Mouse (Mus musculus) liver, embryonic 11.5 days (tissue): Measurements from ENCODE around the gene Slc23a4. TPM values are rescaled to one million over a fixed set of nuclear protein-coding genes. Genes with fewer than 3 reads are reported as not detected.

ENCODE experiments used
- ATAC-seq: fragments of 200-750 bp; cut with Nextera tagmentation; replicated peaks from 2 replicates; pipeline ENCODE4 v1.8.0; 2017; ENCODE audit warnings: moderate number of reproducible peaks, mild to moderate bottlenecking, moderate TSS enrichment, moderate library complexity; ENCODE audit not compliant: low FRiP score
- DNase-seq: peaks from one replicate; pipeline ENCODE4 v3.0.0-alpha.2; 2017; ENCODE audit warnings: low spot score
- H3K27ac ChIP-seq: fragments of 300-500 bp; sonication (generic); 2 replicates; pipeline ENCODE4 v1.5.1; 2014; ENCODE audit warnings: mild to moderate bottlenecking, low read depth, low read length, control low read depth
- H3K27me3 ChIP-seq: fragments of 300-500 bp; sonication (generic); replicated peaks from 2 replicates; pipeline ENCODE4 v1.6.1; 2014; ENCODE audit warnings: low read length, mixed read lengths; ENCODE audit not compliant: control insufficient read depth, insufficient read depth
- H3K36me3 ChIP-seq: fragments of 300-500 bp; sonication (generic); 2 replicates; pipeline ENCODE4 v1.6.1; 2014; ENCODE audit warnings: mild to moderate bottlenecking, low read length, moderate library complexity, mixed read lengths; ENCODE audit not compliant: control insufficient read depth, insufficient read depth
- H3K4me1 ChIP-seq: fragments of 300-500 bp; sonication (generic); replicated peaks from 2 replicates; pipeline ENCODE4 v1.6.1; 2014; ENCODE audit warnings: low read length, mixed read lengths; ENCODE audit not compliant: control insufficient read depth, insufficient read depth
- H3K4me2 ChIP-seq: fragments of 300-500 bp; sonication (generic); 2 replicates; pipeline ENCODE4 v1.6.1; 2014; ENCODE audit warnings: mild to moderate bottlenecking, control low read depth, moderate library complexity
- H3K4me3 ChIP-seq: fragments of 300-500 bp; sonication (generic); 2 replicates; pipeline ENCODE4 v1.5.1; 2014; ENCODE audit warnings: low read depth, low read length, control low read depth
- H3K9ac ChIP-seq: fragments of 300-500 bp; sonication (generic); 2 replicates; pipeline ENCODE4 v1.6.1; 2014; ENCODE audit warnings: low read depth, low read length, control low read depth
- H3K9me3 ChIP-seq: fragments of 300-500 bp; sonication (generic); 2 replicates; pipeline ENCODE4 v1.6.1; 2016; ENCODE audit warnings: low read length, inconsistent platforms, mixed read lengths; ENCODE audit not compliant: control insufficient read depth
- whole genome bisulfite sequencing: fragments of 180-500 bp; shearing (Covaris S2); extraction: QIAGEN DNeasy Blood & Tissue Kit; methylation state at CpG from one replicate; pipeline ENCODE4 v1.1.7; 2014; 5-methylcytosine and 5-hydroxymethylcytosine counted together
- polyA plus RNA-seq: library from polyadenylated mRNA; unstranded; fragments of >200 nt; fragmentation: Nextera tagmentation; extraction: Ambion mirVana; gene quantifications from 2 replicates; pipeline ENCODE4 v1.2.1, GENCODE M21; 2014

Slc23a4 gene
- polyA plus RNA-seq: 0.71 and 0.86 TPM in 2 replicates

DNA sequence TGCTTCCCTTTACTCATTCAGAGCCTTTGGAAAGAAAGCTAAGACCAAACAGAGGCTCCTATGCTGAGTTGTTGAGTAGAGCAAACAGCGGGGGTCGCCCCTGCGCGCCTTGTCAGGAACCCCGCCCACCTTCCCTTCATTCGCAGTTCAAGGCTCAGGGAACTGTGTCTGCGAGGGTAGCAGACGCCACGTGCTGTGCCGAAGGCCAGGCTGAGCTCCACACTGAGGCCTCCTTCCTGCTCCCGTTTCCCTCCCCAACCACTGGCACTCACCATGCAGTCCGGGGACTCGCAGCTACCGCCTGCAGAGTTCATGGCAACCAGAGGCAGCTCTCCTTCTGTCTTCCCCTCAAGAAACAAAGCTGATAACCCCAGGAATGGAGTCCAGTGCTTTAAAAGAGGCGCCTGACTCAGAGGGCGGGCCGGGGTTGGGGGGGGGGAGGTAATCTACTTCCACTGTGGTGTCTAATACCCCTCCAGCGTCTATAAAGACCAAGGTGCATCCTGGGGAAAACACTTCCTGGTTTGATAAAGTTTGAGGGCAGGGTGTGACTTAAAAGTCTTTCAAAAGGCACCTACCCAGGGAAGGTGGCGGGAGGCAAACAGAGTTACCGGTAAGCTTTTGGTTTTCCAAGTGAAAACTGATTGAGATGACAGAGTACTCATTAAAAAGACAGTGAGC, at the start of gene Slc23a4:
TSS of gene Slc23a4 (minus strand) at position 324 of the 681 bp plus-strand sequence.
- Histone ChIP-seq H3K4me3 (peak within 1 kb of the TSS; percentile 2), H3K36me3 (no peaks in the 10 kb centered on the region), H3K4me2 (peak within 1 kb of the TSS; percentile 48), H3K9ac (peak within 1 kb of the TSS; percentile 40), H3K9me3 (no peaks in the 10 kb centered on the region), H3K27ac (no peak within 1 kb of the TSS), H3K4me1 (peaks cover 9% of the 10 kb centered on the region), H3K27me3 (no peaks in the 10 kb centered on the region)
- WGBS: 12% methylated on average over 20 of the region's 20 CpGs
- ATAC-seq (peak; percentile 49), DNase-seq (no peak)

DNA sequence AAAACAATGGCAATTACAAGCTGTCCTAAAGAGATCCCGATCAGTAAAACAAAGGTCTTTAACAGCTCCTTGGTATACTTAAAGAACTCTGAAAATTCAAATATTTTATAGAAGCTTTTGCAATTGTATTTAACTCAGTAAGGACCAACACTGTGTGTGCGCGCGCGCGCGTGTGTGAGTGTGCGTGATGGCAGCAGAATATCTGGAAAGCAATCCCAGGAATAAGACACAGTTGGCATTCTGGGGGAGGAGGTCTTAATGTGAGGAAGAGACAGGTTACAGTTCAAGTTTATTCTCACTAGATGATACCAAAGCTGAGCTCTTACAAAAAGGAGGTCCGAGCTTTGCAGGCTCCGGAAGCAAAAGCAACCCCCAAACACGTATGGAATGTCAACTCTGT, 45.1 kb upstream of the Slc23a4 start:
- 92% methylated on average over 11 of the region's 11 CpGs for WGBS
- H3K36me3 ChIP-seq: no peaks in the 10 kb centered on the region
- no peaks in the 10 kb centered on the region for H3K9me3 ChIP-seq
- DNase-seq (no peak), ATAC-seq (no peak)
- H3K4me2 ChIP-seq: no peak overlapping the region
- H3K27me3 ChIP-seq: no peaks in the 10 kb centered on the region
- peaks cover 4% of the 10 kb centered on the region; the same call in 1 of the 2 replicates for H3K4me1 ChIP-seq
- no peak overlapping the region for H3K27ac ChIP-seq
- no peak overlapping the region for H3K4me3 ChIP-seq
- no peak overlapping the region for H3K9ac ChIP-seq

DNA sequence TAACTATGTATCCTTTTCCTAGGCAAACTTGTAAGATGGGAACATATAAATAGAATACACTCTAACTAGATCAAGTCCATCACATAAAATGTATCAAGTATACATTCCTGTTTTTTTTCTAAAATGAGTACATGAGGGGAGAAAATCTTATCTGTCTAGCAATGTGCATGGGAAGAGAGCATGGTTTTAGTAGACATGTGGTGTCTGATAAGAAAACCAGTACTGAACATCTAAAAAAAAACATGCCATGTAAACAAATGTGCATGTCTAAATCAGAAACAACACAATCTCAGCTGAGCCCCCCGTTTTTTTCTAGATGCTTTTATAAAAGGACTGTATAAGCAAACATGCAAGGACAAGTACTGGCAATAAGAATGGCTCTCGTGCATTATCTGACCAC, 44.5 kb upstream of the Slc23a4 start:
- ATAC-seq: no peak
- no peak for DNase-seq

DNA sequence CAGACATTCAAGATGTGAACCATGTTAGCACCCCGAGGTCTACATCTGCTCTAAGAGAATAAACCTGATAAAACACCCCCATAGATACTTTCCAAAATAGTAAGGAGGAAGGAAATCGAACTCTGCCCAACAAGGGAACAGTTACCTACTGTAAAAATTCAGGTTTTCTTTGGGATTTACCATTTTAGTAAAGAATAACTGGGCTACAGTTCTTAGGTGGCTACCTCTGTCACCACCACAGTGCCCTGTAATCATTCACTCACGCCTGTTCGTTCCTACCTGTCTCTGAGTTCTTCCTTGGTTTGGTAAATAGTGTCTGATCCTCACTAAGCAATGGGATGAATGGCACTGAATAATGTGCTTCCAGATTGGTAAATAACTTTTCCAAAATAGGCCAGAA, 42.6 kb upstream of the Slc23a4 start:
- no peaks in the 10 kb centered on the region for H3K36me3 ChIP-seq
- ATAC-seq (no peak), DNase-seq (no peak)
- H3K9ac ChIP-seq: no peak overlapping the region
- H3K27ac ChIP-seq: no peak overlapping the region
- no peak overlapping the region for H3K4me2 ChIP-seq
- no peak overlapping the region for H3K4me3 ChIP-seq
- no peaks in the 10 kb centered on the region for H3K9me3 ChIP-seq
- H3K4me1 ChIP-seq: peaks cover 4% of the 10 kb centered on the region; the same call in 1 of the 2 replicates
- H3K27me3 ChIP-seq: no peaks in the 10 kb centered on the region
- WGBS: 94% methylated on average over 4 of the region's 4 CpGs

More for the DNA sequence above, 44.5 kb upstream of the Slc23a4 start:
- Histone ChIP-seq H3K4me2 (no peak overlapping the region), H3K27ac (no peak overlapping the region), H3K4me3 (no peak overlapping the region), H3K36me3 (no peaks in the 10 kb centered on the region), H3K9ac (no peak overlapping the region), H3K9me3 (no peaks in the 10 kb centered on the region), H3K4me1 (peaks cover 4% of the 10 kb centered on the region; the same call in 1 of the 2 replicates), H3K27me3 (no peaks in the 10 kb centered on the region)
- WGBS: 52% methylated on average over 2 of the region's 2 CpGs

DNA sequence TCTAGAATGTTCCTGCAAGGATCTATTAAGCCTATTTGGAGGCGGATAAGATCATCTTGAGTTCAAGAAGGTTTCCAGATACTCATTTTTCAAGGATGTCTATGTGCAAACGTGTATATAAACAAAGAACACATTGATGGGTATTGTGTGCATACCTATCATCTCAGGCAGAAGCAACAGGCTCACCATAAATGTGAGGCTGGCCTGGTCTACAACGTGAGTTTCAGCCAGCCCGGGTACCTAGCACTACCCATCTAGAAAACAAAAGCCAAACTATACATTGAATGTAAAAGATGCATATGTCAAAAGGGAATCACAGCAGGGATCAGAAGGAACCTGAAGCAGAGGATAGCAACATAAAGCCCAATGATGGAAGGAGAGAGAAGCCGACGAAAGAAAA, 42.0 kb upstream of the Slc23a4 start:
- 87% methylated on average over 6 of the region's 6 CpGs for WGBS
- no peaks in the 10 kb centered on the region for H3K36me3 ChIP-seq
- H3K4me1 ChIP-seq: peaks cover 4% of the 10 kb centered on the region
- H3K27ac ChIP-seq: no peak overlapping the region
- H3K9ac ChIP-seq: no peak overlapping the region
- no peak for DNase-seq
- no peak for ATAC-seq
- no peaks in the 10 kb centered on the region for H3K27me3 ChIP-seq
- no peaks in the 10 kb centered on the region for H3K9me3 ChIP-seq
- no peak overlapping the region for H3K4me3 ChIP-seq
- no peak overlapping the region for H3K4me2 ChIP-seq

DNA sequence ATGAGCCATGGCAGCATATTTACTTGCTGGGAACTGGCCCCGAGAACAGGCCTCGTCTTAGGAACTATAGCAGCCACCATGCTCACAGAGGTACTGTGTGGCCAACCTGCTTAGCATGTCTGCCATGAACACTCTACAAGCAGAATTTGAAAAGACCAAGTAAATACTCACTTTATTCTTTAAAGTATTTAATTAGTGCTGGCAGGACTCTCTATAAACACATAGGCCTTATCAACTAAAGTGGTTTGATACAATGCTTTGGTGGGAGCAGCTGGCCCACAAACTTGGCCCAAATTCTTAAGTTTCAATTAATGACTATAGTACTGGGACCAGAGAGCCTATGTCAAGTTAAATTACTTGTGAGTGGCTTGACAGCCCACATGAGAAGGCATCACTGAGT, 39.8 kb upstream of the Slc23a4 start:
- 90% methylated on average over 2 of the region's 2 CpGs for WGBS
- ATAC-seq: no peak
- no peak overlapping the region for H3K4me3 ChIP-seq
- no peaks in the 10 kb centered on the region; the same call in 1 of the 2 replicates for H3K36me3 ChIP-seq
- H3K4me2 ChIP-seq: no peak overlapping the region
- DNase-seq: no peak
- H3K9ac ChIP-seq: no peak overlapping the region
- H3K9me3 ChIP-seq: no peaks in the 10 kb centered on the region
- H3K27me3 ChIP-seq: no peaks in the 10 kb centered on the region
- H3K27ac ChIP-seq: no peak overlapping the region
- peaks cover 3% of the 10 kb centered on the region for H3K4me1 ChIP-seq

DNA sequence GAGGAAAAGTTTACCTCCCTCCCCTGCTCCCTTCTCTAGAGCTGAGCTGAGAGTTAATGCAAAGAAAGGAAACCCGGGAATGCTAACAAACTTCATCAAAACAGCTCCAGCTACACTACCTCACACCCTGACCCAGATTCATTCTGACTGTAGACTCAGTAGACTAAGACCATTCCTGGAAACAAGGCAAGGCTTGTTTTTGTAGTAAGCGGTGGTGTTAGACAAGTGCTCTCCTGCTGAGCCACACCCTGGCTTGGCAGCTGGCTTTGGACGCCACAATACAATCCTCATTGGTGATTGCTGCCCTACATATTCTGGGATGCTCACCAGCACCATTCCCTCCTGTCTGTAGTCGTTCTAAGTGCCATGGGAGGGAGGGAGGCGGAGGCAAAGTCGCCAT, 39.1 kb upstream of the Slc23a4 start:
- no peaks in the 10 kb centered on the region; the same call in 1 of the 2 replicates for H3K4me1 ChIP-seq
- H3K36me3 ChIP-seq: peaks cover 2% of the 10 kb centered on the region; the same call in 1 of the 2 replicates
- H3K4me2 ChIP-seq: no peak overlapping the region
- DNase-seq (no peak), ATAC-seq (no peak)
- no peaks in the 10 kb centered on the region for H3K9me3 ChIP-seq
- no peaks in the 10 kb centered on the region for H3K27me3 ChIP-seq
- H3K27ac ChIP-seq: no peak overlapping the region
- no peak overlapping the region for H3K9ac ChIP-seq
- WGBS: 79% methylated on average over 6 of the region's 6 CpGs
- no peak overlapping the region for H3K4me3 ChIP-seq

DNA sequence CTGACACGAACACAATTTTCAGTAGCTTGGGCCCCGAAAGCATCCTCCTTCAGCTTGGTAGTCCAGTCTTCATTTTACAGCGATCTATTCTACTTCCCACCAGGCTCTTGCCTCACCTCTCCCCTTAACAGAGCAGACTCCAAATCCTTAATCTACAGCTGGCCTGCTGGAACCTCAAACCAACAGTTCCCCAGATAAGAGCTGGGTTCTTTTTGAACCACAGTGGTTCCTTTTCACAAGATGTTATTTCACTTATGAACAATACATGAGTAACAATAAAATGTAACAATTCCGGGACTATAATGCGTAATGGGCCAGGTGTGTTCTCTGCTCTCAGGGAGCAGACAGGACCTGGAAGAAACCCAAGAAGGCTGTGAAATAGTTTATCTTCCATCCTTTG, 28.4 kb upstream of the Slc23a4 start:
- WGBS: 88% methylated on average over 5 of the region's 5 CpGs
- ATAC-seq (no peak), DNase-seq (no peak)

DNA sequence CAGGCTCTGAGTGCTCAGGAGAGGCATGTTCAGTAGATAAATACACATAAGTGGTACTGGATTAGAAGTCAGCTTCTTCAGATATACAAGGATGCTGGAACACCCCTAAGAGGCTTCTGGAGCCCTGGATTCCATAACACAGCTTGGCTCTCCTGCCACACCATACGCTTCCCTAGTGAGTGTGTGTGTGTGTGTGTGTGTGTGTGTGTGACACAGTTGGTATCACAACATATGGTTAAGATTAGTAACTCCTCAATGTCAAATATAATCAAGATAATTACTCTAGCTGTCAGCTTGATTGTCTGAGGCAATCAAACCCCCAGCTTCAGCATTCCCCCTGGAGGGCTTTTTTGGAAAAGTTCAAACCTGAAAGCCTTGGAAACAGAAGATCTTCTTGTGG, 23.7 kb upstream of the Slc23a4 start:
- WGBS: 83% methylated on average over 1 of the region's 1 CpGs
- no peak for ATAC-seq
- no peak for DNase-seq
- Histone ChIP-seq H3K9ac (no peak overlapping the region), H3K4me2 (no peak overlapping the region), H3K27me3 (no peaks in the 10 kb centered on the region), H3K36me3 (no peaks in the 10 kb centered on the region), H3K4me1 (no peaks in the 10 kb centered on the region), H3K9me3 (no peaks in the 10 kb centered on the region), H3K4me3 (no peak overlapping the region), H3K27ac (no peak overlapping the region)

More for the DNA sequence above, 28.4 kb upstream of the Slc23a4 start:
- H3K4me1 ChIP-seq: no peaks in the 10 kb centered on the region
- no peak overlapping the region for H3K4me2 ChIP-seq
- no peak overlapping the region for H3K27ac ChIP-seq
- no peaks in the 10 kb centered on the region for H3K36me3 ChIP-seq
- no peak overlapping the region for H3K4me3 ChIP-seq
- H3K9me3 ChIP-seq: no peaks in the 10 kb centered on the region
- H3K27me3 ChIP-seq: no peaks in the 10 kb centered on the region
- H3K9ac ChIP-seq: no peak overlapping the region
